Mouse (Mus musculus) bone marrow, adult 2 months (tissue): ENCODE measurements around the gene Spata5.

Experiments used
- CTCF ChIP-seq: fragments of 200-500 bp; IDR thresholded peaks from 2 replicates; pipeline ENCODE4 v1.5.1; 2011; ENCODE audit warnings: low read length, control low read depth; ENCODE audit not compliant: control insufficient read depth, insufficient read depth
- POLR2A ChIP-seq: fragments of 200-500 bp; IDR thresholded peaks from 2 replicates; pipeline ENCODE4 v1.6.1; 2011; ENCODE audit warnings: low read depth, mild to moderate bottlenecking, control low read depth, low read length, borderline replicate concordance; ENCODE audit not compliant: control insufficient read depth

DNA sequence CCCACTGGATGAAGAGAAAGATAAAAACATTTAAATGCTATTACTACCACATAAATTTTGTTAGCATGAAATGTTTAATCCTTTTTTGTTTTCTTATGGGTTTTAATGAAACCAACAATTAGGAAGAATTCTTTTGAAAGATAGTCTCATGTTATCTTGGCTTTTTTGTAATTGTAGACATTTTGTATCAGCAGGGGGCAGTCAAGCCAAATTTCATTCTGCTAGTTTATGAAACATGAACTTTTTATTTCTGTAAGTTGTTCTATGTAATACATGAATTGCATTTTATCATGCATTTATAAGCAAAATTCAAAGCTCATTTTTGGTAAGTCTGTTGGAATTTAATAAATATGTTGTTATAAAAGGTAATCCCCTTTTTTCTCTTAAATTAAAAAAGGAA, 52.8 kb downstream of the Spata5 start:
- TF ChIP-seq POLR2A (no peak), CTCF (no peak)
